Mouse (Mus musculus) kidney, adult 2 months (tissue): ENCODE measurements around the gene Myo1c.

Experiments used
- CTCF ChIP-seq: fragments of 200-500 bp; conservative IDR thresholded peaks from 2 replicates; pipeline ENCODE4 v1.5.1; 2011; ENCODE audit warnings: low read depth, mild to moderate bottlenecking, control low read depth, low read length, moderate library complexity, mixed read lengths; ENCODE audit not compliant: insufficient read depth, insufficient read length
- POLR2A ChIP-seq: fragments of 200-500 bp; IDR thresholded peaks from one replicate; pipeline ENCODE4 v1.6.1; 2011; ENCODE audit warnings: low read depth, low read length, control low read depth

DNA sequence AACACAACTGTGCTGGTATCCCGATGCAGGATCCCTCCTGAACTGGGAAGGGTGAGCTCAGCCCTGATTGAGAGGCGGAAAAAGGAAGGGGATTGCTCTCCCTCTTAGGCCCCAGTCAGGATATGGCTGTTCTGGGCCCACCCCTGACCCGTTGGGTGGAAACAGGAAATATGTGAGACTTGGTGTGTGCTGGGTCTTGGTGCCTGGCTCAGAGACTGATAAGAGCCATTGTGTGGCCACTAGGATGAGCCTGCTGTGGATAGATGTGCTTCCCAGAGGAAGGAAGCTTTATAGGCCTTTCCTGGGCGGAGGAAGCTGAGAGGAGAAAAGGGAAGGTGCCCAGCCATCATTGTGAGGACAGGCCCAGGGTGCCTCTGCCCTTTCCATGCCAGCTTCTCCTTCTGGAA, 1.1 kb upstream of the Myo1c start:
- no peak for TF ChIP-seq CTCF
- no peak for TF ChIP-seq POLR2A
